Mouse (Mus musculus): ENCODE data around the gene Eif4g3. TPM values are rescaled to one million over a fixed set of nuclear protein-coding genes. Genes with fewer than 3 reads are reported as not detected.
A peak's percentile ranks its signal among the peaks of the same experiment; 100 is the strongest.
"Not testable (repeated sequence)": the region's sequence is repeated elsewhere in the genome, so short reads cannot be mapped to it uniquely, and the experiment has no call there.

Eif4g3 gene
- polyA plus RNA-seq, 1 experiment = 34.5 TPM

DNA sequence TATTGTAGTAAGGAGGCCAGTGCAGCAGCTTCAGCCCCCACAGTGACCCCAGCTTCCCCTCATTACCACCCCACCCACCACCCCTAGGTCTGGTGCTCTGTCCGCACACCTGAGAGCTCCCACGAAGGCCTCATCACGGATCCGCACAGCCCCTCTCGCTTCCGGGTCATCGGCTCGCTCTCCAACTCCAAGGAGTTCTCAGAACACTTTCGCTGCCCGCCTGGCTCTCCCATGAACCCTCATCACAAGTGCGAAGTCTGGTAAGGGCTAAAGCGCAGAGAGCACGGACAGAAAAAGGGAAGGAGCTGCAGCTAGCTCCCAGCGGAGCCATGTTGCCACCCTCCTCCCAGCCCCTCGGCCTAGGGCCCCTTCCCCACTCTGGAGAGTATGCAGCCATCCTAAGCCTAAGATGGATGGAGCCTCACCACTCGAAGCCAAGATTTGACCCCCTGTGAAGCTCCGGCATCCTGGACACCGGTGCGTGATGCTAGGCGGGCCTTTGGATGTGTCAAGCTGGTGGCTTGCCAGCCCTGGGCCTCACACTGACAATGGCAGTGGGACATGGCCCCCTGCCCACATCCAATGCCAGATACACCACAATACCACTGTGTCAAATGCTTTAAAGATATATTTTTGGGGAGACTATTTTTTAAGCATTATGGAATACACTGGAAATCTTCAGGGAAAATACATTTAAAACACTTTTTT, 30.0 kb upstream of the Eif4g3 start:
- peaks cover 15% of the 10 kb centered on the region; the same call in 1 of the 2 replicates for H3K9me3 ChIP-seq
- peaks cover 6% of the 10 kb centered on the region for H3K4me1 ChIP-seq
- peaks cover 41% of the 10 kb centered on the region for H3K36me3 ChIP-seq (replicated peaks; ENCODE audit: low read length)
- TF ChIP-seq GATA1 (IDR thresholded peaks at IDR 0.05; ENCODE audit: borderline replicate concordance, low read length) = no peak
- TF ChIP-seq FLI1 (IDR thresholded peaks at IDR 0.05; ENCODE audit: low read length) = no peak
- H3K4me3 ChIP-seq (replicated peaks) = no peak overlapping the region
- peaks cover 14% of the 10 kb centered on the region for H3K27me3 ChIP-seq (replicated peaks)

- peaks cover 37% of the 10 kb centered on the region for H3K36me3 ChIP-seq (replicated peaks; ENCODE audit: low read length)
- peaks cover 6% of the 10 kb centered on the region for H3K4me1 ChIP-seq
- H3K4me3 ChIP-seq (replicated peaks) = no peak overlapping the region
- no peak for TF ChIP-seq GATA1 (IDR thresholded peaks at IDR 0.05; ENCODE audit: borderline replicate concordance, low read length)
- no peak for TF ChIP-seq FLI1 (IDR thresholded peaks at IDR 0.05; ENCODE audit: low read length)
- H3K27me3 ChIP-seq (replicated peaks) = peaks cover 12% of the 10 kb centered on the region
- H3K9me3 ChIP-seq = peaks cover 15% of the 10 kb centered on the region; the same call in 1 of the 2 replicates
Measured at GRCm38 (mm10) chr4:137963431-137963830, 29.4 kb upstream of the Eif4g3 start.

DNA sequence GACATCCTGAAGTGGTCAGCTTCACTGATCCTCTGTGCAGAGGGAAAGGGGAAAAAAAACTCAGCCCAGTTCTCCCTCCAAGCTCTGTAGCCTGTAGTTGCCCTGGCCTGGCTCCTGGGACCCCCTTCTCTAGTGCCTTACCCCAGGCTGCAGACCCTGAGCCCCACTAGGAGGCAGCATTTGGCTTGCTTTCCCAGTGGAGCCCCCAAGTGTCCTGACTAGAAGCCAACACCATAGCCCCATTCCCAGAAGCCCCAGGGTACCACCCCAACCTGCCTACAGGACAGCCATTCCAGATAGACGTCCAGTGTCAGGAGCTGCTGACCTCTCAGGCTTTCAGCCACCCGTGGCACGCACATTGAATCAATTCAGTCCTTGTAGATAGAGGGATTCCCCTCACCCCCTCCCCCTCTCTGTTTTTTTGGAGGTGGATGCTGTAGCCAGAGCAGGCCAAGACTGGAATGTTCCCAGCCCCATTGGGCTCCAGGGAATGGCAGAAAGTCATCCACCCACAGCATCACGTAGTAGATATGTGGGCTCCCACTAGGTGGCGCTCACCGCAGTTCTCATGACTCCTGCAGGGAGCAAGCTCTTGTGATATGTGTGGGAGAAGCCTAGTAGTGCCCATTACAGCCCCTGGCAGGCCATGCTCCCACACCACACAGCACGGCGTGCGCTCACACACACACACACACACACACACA, 28.8 kb upstream of the Eif4g3 start:
- Histone ChIP-seq H3K4me1 (peaks cover 6% of the 10 kb centered on the region), H3K27me3 (replicated peaks) (peaks cover 12% of the 10 kb centered on the region), H3K36me3 (replicated peaks; ENCODE audit: low read length) (peaks cover 33% of the 10 kb centered on the region), H3K4me3 (replicated peaks) (no peak overlapping the region), H3K9me3 (peaks cover 15% of the 10 kb centered on the region; the same call in 1 of the 2 replicates)
- no peak for TF ChIP-seq FLI1 (IDR thresholded peaks at IDR 0.05; ENCODE audit: low read length)
- no peak for TF ChIP-seq GATA1 (IDR thresholded peaks at IDR 0.05; ENCODE audit: borderline replicate concordance, low read length)

DNA sequence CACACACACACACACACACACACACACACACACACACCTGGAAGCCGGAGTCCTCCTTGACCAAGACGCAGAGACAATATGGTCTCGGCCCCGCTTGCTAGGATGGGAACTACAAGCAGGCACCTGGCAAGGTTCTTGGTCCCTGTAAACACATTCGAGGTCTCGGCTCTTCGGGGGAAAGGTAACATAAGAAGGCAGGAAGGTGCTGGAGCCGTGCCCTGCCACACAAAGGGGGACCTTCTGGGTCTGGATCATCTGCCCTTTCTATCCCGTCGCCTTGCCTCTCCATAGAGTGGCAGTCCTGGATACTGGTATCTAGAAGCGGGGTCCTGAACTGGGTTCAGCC, 28.3 kb upstream of the Eif4g3 start:
- Histone ChIP-seq H3K4me3 (replicated peaks) (no peak overlapping the region), H3K36me3 (replicated peaks; ENCODE audit: low read length) (peaks cover 28% of the 10 kb centered on the region), H3K4me1 (peaks cover 6% of the 10 kb centered on the region), H3K27me3 (replicated peaks) (peaks cover 12% of the 10 kb centered on the region), H3K9me3 (peaks cover 10% of the 10 kb centered on the region; the same call in 1 of the 2 replicates)
- TF ChIP-seq GATA1 (IDR thresholded peaks at IDR 0.05; ENCODE audit: borderline replicate concordance, low read length) (no peak), FLI1 (IDR thresholded peaks at IDR 0.05; ENCODE audit: low read length) (no peak)

- no peak for TF ChIP-seq FLI1 (IDR thresholded peaks at IDR 0.05; ENCODE audit: low read length)
- TF ChIP-seq GATA1 (IDR thresholded peaks at IDR 0.05; ENCODE audit: borderline replicate concordance, low read length) = no peak
- H3K27me3 ChIP-seq (replicated peaks) = peaks cover 8% of the 10 kb centered on the region
- H3K36me3 ChIP-seq (replicated peaks; ENCODE audit: low read length) = no peaks in the 10 kb centered on the region
- H3K4me3 ChIP-seq (replicated peaks) = no peak overlapping the region
- H3K4me1 ChIP-seq = no peaks in the 10 kb centered on the region
- H3K9me3 ChIP-seq = no peaks in the 10 kb centered on the region
Measured at GRCm38 (mm10) chr4:137968203-137968602, 24.6 kb upstream of the Eif4g3 start.

DNA sequence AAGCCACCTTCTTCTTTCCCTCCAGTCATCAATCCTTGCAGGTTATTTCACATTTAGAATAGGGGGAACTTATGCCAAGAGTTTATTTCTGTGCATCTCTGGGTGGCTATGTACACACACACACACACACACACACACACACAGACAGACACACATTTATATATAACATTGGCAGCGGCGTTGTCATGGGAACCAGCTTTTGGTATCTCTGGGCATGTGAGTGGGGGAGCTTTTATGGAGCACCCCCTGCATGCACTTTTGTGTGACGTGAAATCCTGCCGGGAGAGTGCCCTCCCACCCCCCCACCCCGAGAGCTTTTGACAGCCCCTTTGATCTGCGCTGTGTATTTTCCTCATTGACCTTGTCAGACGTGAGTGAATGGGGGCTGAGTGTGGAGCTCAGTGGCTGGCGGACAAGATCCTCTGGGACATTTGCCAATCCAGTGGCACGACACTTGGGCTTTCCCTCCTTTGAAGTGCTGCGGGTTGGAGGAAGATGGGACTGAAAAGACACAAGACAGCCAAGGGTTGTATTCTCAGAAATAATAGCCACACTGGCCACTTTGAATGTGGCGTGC, 22.1 kb upstream of the Eif4g3 start:
- H3K27me3 ChIP-seq (replicated peaks); H3K9me3 ChIP-seq; H3K4me3 ChIP-seq (replicated peaks); H3K4me1 ChIP-seq; H3K36me3 ChIP-seq (replicated peaks; ENCODE audit: low read length): not testable (repeated sequence)

GRCm38 (mm10) chr4:137974856-137975432, 17.9 kb upstream of the Eif4g3 start:
- not testable (repeated sequence) for H3K36me3 ChIP-seq (replicated peaks; ENCODE audit: low read length); H3K9me3 ChIP-seq; H3K4me3 ChIP-seq (replicated peaks); H3K4me1 ChIP-seq; H3K27me3 ChIP-seq (replicated peaks)

GRCm38 (mm10) chr4:137979066-137979644, 13.7 kb upstream of the Eif4g3 start:
- not testable (repeated sequence) for H3K9me3 ChIP-seq; H3K36me3 ChIP-seq (replicated peaks; ENCODE audit: low read length); H3K27me3 ChIP-seq (replicated peaks); H3K4me3 ChIP-seq (replicated peaks); H3K4me1 ChIP-seq

GRCm38 (mm10) chr4:137982869-137983268, 10.0 kb upstream of the Eif4g3 start:
- Histone ChIP-seq H3K9me3 (peaks cover 2% of the 10 kb centered on the region; the same call in 1 of the 2 replicates), H3K27me3 (replicated peaks) (peaks cover 8% of the 10 kb centered on the region), H3K4me1 (peaks cover 10% of the 10 kb centered on the region), H3K4me3 (replicated peaks) (no peak overlapping the region), H3K36me3 (replicated peaks; ENCODE audit: low read length) (no peaks in the 10 kb centered on the region)
- no peak for TF ChIP-seq GATA1 (IDR thresholded peaks at IDR 0.05; ENCODE audit: borderline replicate concordance, low read length)
- TF ChIP-seq FLI1 (IDR thresholded peaks at IDR 0.05; ENCODE audit: low read length) = no peak

DNA sequence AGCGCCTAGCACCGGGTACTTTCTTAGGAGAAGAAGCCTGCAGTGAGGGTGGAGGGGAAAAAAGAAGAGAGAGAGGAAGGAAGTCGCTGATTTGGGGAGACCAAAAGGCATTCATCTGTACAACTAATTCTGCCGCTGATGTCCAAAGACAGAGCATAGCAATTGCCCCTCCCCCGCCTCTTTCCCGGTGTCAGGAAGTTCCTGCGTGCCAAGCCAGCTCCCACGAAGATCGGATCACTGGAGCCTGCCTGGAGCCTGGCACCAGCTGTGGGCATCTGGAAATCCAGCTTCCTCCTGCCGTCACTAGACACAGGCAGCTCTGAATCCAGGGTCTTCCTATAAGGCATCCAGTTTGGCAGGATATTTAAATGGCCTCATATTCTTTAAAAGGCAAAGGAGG, 8.6 kb upstream of the Eif4g3 start:
- no peak for TF ChIP-seq FLI1 (IDR thresholded peaks at IDR 0.05; ENCODE audit: low read length)
- no peak for TF ChIP-seq GATA1 (IDR thresholded peaks at IDR 0.05; ENCODE audit: borderline replicate concordance, low read length)
- H3K36me3 ChIP-seq (replicated peaks; ENCODE audit: low read length) = no peaks in the 10 kb centered on the region

More for the DNA sequence above, 8.6 kb upstream of the Eif4g3 start:
- Histone ChIP-seq H3K4me3 (replicated peaks) (peak overlapping the region; percentile 9), H3K9me3 (peaks cover 2% of the 10 kb centered on the region; the same call in 1 of the 2 replicates), H3K27me3 (replicated peaks) (peaks cover 17% of the 10 kb centered on the region), H3K4me1 (peaks cover 10% of the 10 kb centered on the region)
